Mouse (Mus musculus): Measurements from ENCODE around the gene Smyd4.

Smyd4 gene

GRCm38 (mm10) chr11:75420810-75421374, 72.7 kb downstream of the Smyd4 start:
- no peak for DNase-seq (ENCODE audit: low spot score)

- DNase-seq (ENCODE audit: low spot score) = peak; percentile 31
These were observed 73.3 kb downstream of the Smyd4 start for GRCm38 (mm10) chr11:75421375-75422012.

- DNase-seq (ENCODE audit: low spot score) = no peak
These were observed 74.0 kb downstream of the Smyd4 start, which contains the start of gene Serpinf1 for GRCm38 (mm10) chr11:75422013-75422792. Gene Serpinf1, minus strand, starts transcription at chr11:75422701.

GRCm38 (mm10) chr11:75423091-75423490, 74.9 kb downstream of the Smyd4 start:
- DNase-seq (ENCODE audit: low spot score) = no peak

GRCm38 (mm10) chr11:75424033-75424432, 75.8 kb downstream of the Smyd4 start:
- DNase-seq (ENCODE audit: low spot score) = no peak

GRCm38 (mm10) chr11:75424459-75424858, 76.2 kb downstream of the Smyd4 start:
- no peak for DNase-seq (ENCODE audit: low spot score)

GRCm38 (mm10) chr11:75429019-75429705, 80.9 kb downstream of the Smyd4 start:
- no peak for DNase-seq (ENCODE audit: low spot score)

- no peak for DNase-seq (ENCODE audit: low spot score)
These were observed 83.1 kb downstream of the Smyd4 start for GRCm38 (mm10) chr11:75431307-75431706.

- no peak for DNase-seq (ENCODE audit: low spot score)
These were observed 85.9 kb downstream of the Smyd4 start for GRCm38 (mm10) chr11:75434138-75434537.

GRCm38 (mm10) chr11:75438194-75438593, 90.0 kb downstream of the Smyd4 start:
- DNase-seq (ENCODE audit: low spot score) = no peak

GRCm38 (mm10) chr11:75438804-75439203, 90.6 kb downstream of the Smyd4 start:
- DNase-seq (ENCODE audit: low spot score) = no peak

- no peak for DNase-seq (ENCODE audit: low spot score)
These were observed 91.1 kb downstream of the Smyd4 start, which contains the start of gene Serpinf2 for GRCm38 (mm10) chr11:75439363-75439762. Gene Serpinf2, minus strand, starts transcription at chr11:75439591.

- no peak for DNase-seq (ENCODE audit: low spot score)
These were observed 91.7 kb downstream of the Smyd4 start for GRCm38 (mm10) chr11:75439951-75440350.

GRCm38 (mm10) chr11:75441034-75441433, 92.8 kb downstream of the Smyd4 start:
- no peak for DNase-seq (ENCODE audit: low spot score)

GRCm38 (mm10) chr11:75441601-75442000, 93.4 kb downstream of the Smyd4 start:
- DNase-seq (ENCODE audit: low spot score) = no peak

- DNase-seq (ENCODE audit: low spot score) = no peak
These were observed 95.5 kb downstream of the Smyd4 start for GRCm38 (mm10) chr11:75443711-75444110.

GRCm38 (mm10) chr11:75448575-75448974, 100.3 kb downstream of the Smyd4 start:
- DNase-seq (ENCODE audit: low spot score) = no peak

- no peak for DNase-seq (ENCODE audit: low spot score)
These were observed 101.5 kb downstream of the Smyd4 start for GRCm38 (mm10) chr11:75449695-75450094.

- DNase-seq (ENCODE audit: low spot score) = no peak
These were observed 102.2 kb downstream of the Smyd4 start for GRCm38 (mm10) chr11:75450304-75450908.

GRCm38 (mm10) chr11:75450936-75451335, 102.7 kb downstream of the Smyd4 start:
- no peak for DNase-seq (ENCODE audit: low spot score)

GRCm38 (mm10) chr11:75452081-75452480, 103.8 kb downstream of the Smyd4 start:
- DNase-seq (ENCODE audit: low spot score) = no peak
